13 mouse cellular contexts compared by ENCODE assay signal in genomic region chr2:181189321-181189720, GRCm38 (mm10). TPM values are rescaled to one million over a fixed set of nuclear protein-coding genes. Genes with fewer than 3 reads are reported as not detected.
DNase-seq lines count a peak whose midpoint lies in the region; ATAC-seq and TF ChIP-seq lines count a peak whose summit lies in the region.
"Had no signal": no experiment of that assay in that cellular context is flagged by ENCODE, and none has a peak within 500 bp of the region (broad histone marks: within the 10 kb centered on the region; RNA-seq: fewer than 3 reads in every experiment).

No protein-coding gene starts in this region.

- H3K36me3 ChIP-seq in E14TG2a.4 (ENCODE audit: insufficient read depth, low read length), result peaks cover 17% of the 10 kb centered on the region
- H3K36me3 ChIP-seq in liver, embryonic 16.5 days (ENCODE audit: control insufficient read depth, insufficient read depth), result no peaks in the 10 kb centered on the region
- H3K36me3 ChIP-seq: intestine, embryonic 15.5 days had no signal

- H3K4me3 ChIP-seq in layer of hippocampus, adult 2 months, result no peak overlapping the region
- H3K4me3 ChIP-seq in E14TG2a.4 (replicated peaks; ENCODE audit: low read length), result peak overlapping the region; percentile 92
- H3K4me3 ChIP-seq in liver, embryonic 16.5 days (ENCODE audit: low read depth, low read length), result no peak overlapping the region
- H3K4me3 ChIP-seq: intestine, embryonic 15.5 days had no signal

- no peak for TF ChIP-seq CTCF in layer of hippocampus, adult 2 months (conservative IDR thresholded peaks at IDR 0.05)
- no peak for TF ChIP-seq CTCF in E14TG2a.4 (conservative IDR thresholded peaks at IDR 0.05; ENCODE audit: low read length)

- no peaks in the 10 kb centered on the region for H3K9me3 ChIP-seq in E14TG2a.4 (ENCODE audit: low read length)
- no peaks in the 10 kb centered on the region for H3K9me3 ChIP-seq in liver, embryonic 16.5 days (replicated peaks; ENCODE audit: control insufficient read depth, low read length)
- H3K9me3 ChIP-seq: intestine, embryonic 15.5 days had no signal

- DNase-seq in layer of hippocampus, adult 2 months (ENCODE audit: low spot score in 2 of 2), result no peak
- no peak for DNase-seq in layer of hippocampus, adult 9-11 months
- peak; percentile 25 for DNase-seq in 3T3-L1 (ENCODE audit: low read depth, low spot score)
- DNase-seq in urinary bladder, postnatal 14 days (ENCODE audit: low spot score), result no peak

- ATAC-seq in liver, embryonic 16.5 days (ENCODE audit: low read depth), result no peak
- ATAC-seq in inflammation-experienced regulatory T-cells, adult 6 months, result no peak

- peak overlapping the region; percentile 51; the same call in 1 of the 2 replicates for H3K27ac ChIP-seq in layer of hippocampus, adult 2 months
- peak overlapping the region; percentile 74; the same call in 1 of the 2 replicates for H3K27ac ChIP-seq in liver, embryonic 16.5 days (ENCODE audit: low read length)

- 0 out of 2 replicates have a peak, but pooled peaks cover 7% of the 10 kb centered on the region for H3K27me3 ChIP-seq in E14TG2a.4 (ENCODE audit: insufficient read depth, low read length)
- peaks cover 8% of the 10 kb centered on the region for H3K27me3 ChIP-seq in liver, embryonic 16.5 days (ENCODE audit: control insufficient read depth, insufficient read depth, low read depth, low read length)
- H3K27me3 ChIP-seq: intestine, embryonic 15.5 days had no signal

- H3K9ac ChIP-seq in liver, embryonic 16.5 days (ENCODE audit: low read depth, low read length), result no peak overlapping the region
- H3K9ac ChIP-seq: intestine, embryonic 15.5 days had no signal

- H3K4me1 ChIP-seq in E14TG2a.4 (replicated peaks; ENCODE audit: low read depth, low read length), result peaks cover 48% of the 10 kb centered on the region
- H3K4me1 ChIP-seq in liver, embryonic 16.5 days (ENCODE audit: control insufficient read depth, low read depth, low read length), result peaks cover 16% of the 10 kb centered on the region

- no peak overlapping the region for H3K4me2 ChIP-seq in liver, embryonic 16.5 days (ENCODE audit: low read depth, low read length)

- WGBS in liver, embryonic 16.5 days (ENCODE audit: insufficient replicate concordance), result 61% methylated on average over 1 of the region's 1 CpGs

RNA-seq across cellular contexts. Expression of gene Ppdpf, which starts 2.3 kb away (rescaled TPM):
- total RNA-seq in layer of hippocampus, adult 2 months (2021), result 10 to 100 TPM; 85.4 to 90.2 TPM
- 92.7 and 94.4 TPM in 2 replicates for polyA plus RNA-seq in liver, embryonic 16.5 days (2015; fragmentation: Nextera tagmentation; extraction: Ambion mirVana)
- 100 to 1,000 TPM; 128 to 152 (median 146) TPM for polyA plus RNA-seq in inflammation-experienced regulatory T-cells, adult 6 months (2017; shearing (Covaris generic))

RNA-seq across cellular contexts. Expression of gene Ptk6, which starts 13.3 kb away (rescaled TPM):
- under 1 TPM in 1 of 2 experiments, not detected in 1; 0.10 TPM for total RNA-seq in layer of hippocampus, adult 2 months (2021)
- polyA plus RNA-seq in liver, embryonic 16.5 days (2015; fragmentation: Nextera tagmentation; extraction: Ambion mirVana), result 0.15 and 0.27 TPM in 2 replicates
- polyA plus RNA-seq in inflammation-experienced regulatory T-cells, adult 6 months (2017; shearing (Covaris generic)), result under 1 TPM in 1 of 3 experiments, not detected in 2; 0.09 TPM
- total RNA-seq: common myeloid progenitor, adult 5-6 weeks; layer of hippocampus, adult 18-20 months had no signal
- polyA plus RNA-seq: midbrain, embryonic 11.5 days had no signal

RNA-seq across cellular contexts. Expression of gene Srms, which starts 23.7 kb away (rescaled TPM):
- under 1 TPM; 0.12 to 0.41 TPM for total RNA-seq in layer of hippocampus, adult 2 months (2021)
- polyA plus RNA-seq in liver, embryonic 16.5 days (2015; fragmentation: Nextera tagmentation; extraction: Ambion mirVana), result 0.51 and 0.54 TPM in 2 replicates
- polyA plus RNA-seq in inflammation-experienced regulatory T-cells, adult 6 months (2017; shearing (Covaris generic)), result under 1 TPM in 2 of 3 experiments, not detected in 1; 0.19 to 0.35 TPM
- total RNA-seq: common myeloid progenitor, adult 5-6 weeks; gastrocnemius, postnatal 4 days had no signal

RNA-seq across cellular contexts. Expression of gene Fndc11, which starts 30.5 kb away (rescaled TPM):
- not detected for total RNA-seq in layer of hippocampus, adult 2 months (2021)
- polyA plus RNA-seq in liver, embryonic 16.5 days (2015; fragmentation: Nextera tagmentation; extraction: Ambion mirVana), result 0.15 and 0.33 TPM in 2 replicates
- 1 to 10 TPM in 1 of 3 experiments, under 1 TPM in 2; 0.34 to 1.6 (median 0.53) TPM for polyA plus RNA-seq in inflammation-experienced regulatory T-cells, adult 6 months (2017; shearing (Covaris generic))
- total RNA-seq: adrenal gland, postnatal 14 days; common myeloid progenitor, adult 5-6 weeks; gastrocnemius, postnatal 4 days had no signal
- polyA plus RNA-seq: intestine, embryonic 15.5 days had no signal

RNA-seq across cellular contexts. Expression of gene Eef1a2, which starts 32.5 kb away (rescaled TPM):
- total RNA-seq in layer of hippocampus, adult 2 months (2021), result 1,000 to 10,000 TPM; 1,145 to 1,175 TPM
- polyA plus RNA-seq in liver, embryonic 16.5 days (2015; fragmentation: Nextera tagmentation; extraction: Ambion mirVana), result not detected in 2 replicates
- polyA plus RNA-seq in inflammation-experienced regulatory T-cells, adult 6 months (2017; shearing (Covaris generic)), result not detected
- total RNA-seq: common myeloid progenitor, adult 5-6 weeks had no signal
